Mouse (Mus musculus): ENCODE data around the gene Anp32e.

Anp32e gene

GRCm38 (mm10) chr3:95996451-95997073 lies 67.5 kb downstream of the Anp32e start:
- DNase-seq (ENCODE audit: low spot score in 2 of 2) = no peak

Measured in urinary bladder, postnatal 4 days (tissue).